Mouse (Mus musculus) CH12.LX (cell line): ENCODE measurements around the gene Irf3.

Source experiments
- BHLHE40 ChIP-seq: IDR thresholded peaks from 2 replicates; pipeline ENCODE4 v1.6.1; 2011; ENCODE audit warnings: mild to moderate bottlenecking, low read depth, low read length, improper control_type of control experiment
- CHD1 ChIP-seq: IDR thresholded peaks from 2 replicates; pipeline ENCODE4 v1.6.1; 2012; ENCODE audit warnings: low read depth, low read length, improper control_type of control experiment, inconsistent platforms
- CHD2 ChIP-seq: IDR thresholded peaks from 2 replicates; pipeline ENCODE4 v1.6.1; 2011; ENCODE audit warnings: low read length, improper control_type of control experiment
- CTCF ChIP-seq, 2 experiments: IDR thresholded peaks in 1 of 2; conservative IDR thresholded peaks in 1 of 2; 2 replicates each; pipeline ENCODE4 v1.5.1; 2011 to 2012; ENCODE audit warnings: low read depth in 2 of 2, low read length in 2 of 2, improper control_type of control experiment in 1 of 2, inconsistent platforms in 1 of 2, mild to moderate bottlenecking in 1 of 2, moderate library complexity in 1 of 2
- MEF2A ChIP-seq: IDR thresholded peaks from 2 replicates; pipeline ENCODE4 v1.6.1; 2014; ENCODE audit warnings: low read depth, mild to moderate bottlenecking, inconsistent platforms, low read length, improper control_type of control experiment, borderline replicate concordance
- PAX5 ChIP-seq: IDR thresholded peaks from 2 replicates; pipeline ENCODE4 v1.6.1; 2012; ENCODE audit warnings: low read length, inconsistent platforms, mixed read lengths
- POLR2A ChIP-seq: IDR thresholded peaks from 2 replicates; pipeline ENCODE4 v1.6.1; 2011; ENCODE audit warnings: low read depth, mild to moderate bottlenecking, improper control_type of control experiment, low read length
- SMC3 ChIP-seq: IDR thresholded peaks from 2 replicates; pipeline ENCODE4 v1.6.1; 2011; ENCODE audit warnings: low read depth, low read length, improper control_type of control experiment
- TCF12 ChIP-seq: IDR thresholded peaks from 2 replicates; pipeline ENCODE4 v1.6.1; 2014; ENCODE audit warnings: low read depth, mild to moderate bottlenecking, inconsistent platforms, low read length, improper control_type of control experiment
- USF1 ChIP-seq: IDR thresholded peaks from 2 replicates; pipeline ENCODE4 v1.6.1; 2014; ENCODE audit warnings: low read depth, mild to moderate bottlenecking, inconsistent platforms, low read length, improper control_type of control experiment

- TF ChIP-seq CTCF (conservative IDR thresholded peaks at IDR 0.05 in 1 of 2, IDR thresholded peaks at IDR 0.05 in 1 of 2; ENCODE audit: low read depth in 2 of 2, low read length in 2 of 2) (no peak), POLR2A (no peak), USF1 (no peak), CHD1 (no peak), MEF2A (no peak), CHD2 (no peak), BHLHE40 (no peak), TCF12 (no peak), PAX5 (no peak), SMC3 (no peak)
Observed at GRCm38 (mm10) chr7:45035631-45036030, 38.2 kb downstream of the Irf3 start.
